Mouse (Mus musculus): Measurements from ENCODE around the gene Dnah6. TPM values are rescaled to one million over a fixed set of nuclear protein-coding genes. Genes with fewer than 3 reads are reported as not detected.

Gene Dnah6
- polyA plus RNA-seq, 2 experiments from 2014 or later, result not detected

GRCm38 (mm10) chr6:73018725-73019280, 202.6 kb downstream of the Dnah6 start:
- ATAC-seq, result no peak

GRCm38 (mm10) chr6:73014317-73015160, 206.9 kb downstream of the Dnah6 start:
- no peak for ATAC-seq

GRCm38 (mm10) chr6:73012931-73013330, 208.5 kb downstream of the Dnah6 start:
- ATAC-seq, result no peak

GRCm38 (mm10) chr6:73011827-73012226, 209.6 kb downstream of the Dnah6 start:
- ATAC-seq, result no peak

GRCm38 (mm10) chr6:73010073-73010472, 211.4 kb downstream of the Dnah6 start:
- peak; percentile 78 for ATAC-seq

- ATAC-seq, result no peak
These were observed 217.8 kb downstream of the Dnah6 start for GRCm38 (mm10) chr6:73003601-73004000.

- ATAC-seq, result no peak
These were observed 219.1 kb downstream of the Dnah6 start for GRCm38 (mm10) chr6:73002391-73002790.

GRCm38 (mm10) chr6:72998809-72999208, 222.6 kb downstream of the Dnah6 start:
- no peak for ATAC-seq

- ATAC-seq, result peak; percentile 34
These were observed 227.8 kb downstream of the Dnah6 start for GRCm38 (mm10) chr6:72993688-72994082.

- ATAC-seq, result peak; percentile 83
These were observed 228.3 kb downstream of the Dnah6 start for GRCm38 (mm10) chr6:72993054-72993687.

- peak; percentile 58 for ATAC-seq
These were observed 231.2 kb downstream of the Dnah6 start for GRCm38 (mm10) chr6:72990206-72990605.

- no peak for ATAC-seq
These were observed 232.3 kb downstream of the Dnah6 start for GRCm38 (mm10) chr6:72989028-72989736.

GRCm38 (mm10) chr6:72982506-72982905, 238.9 kb downstream of the Dnah6 start:
- ATAC-seq, result no peak

- peak; percentile 99 for ATAC-seq
These were observed 239.6 kb downstream of the Dnah6 start for GRCm38 (mm10) chr6:72981851-72982250.

- no peak for ATAC-seq
These were observed 240.3 kb downstream of the Dnah6 start for GRCm38 (mm10) chr6:72981124-72981651.

- no peak for ATAC-seq
These were observed 244.6 kb downstream of the Dnah6 start for GRCm38 (mm10) chr6:72976866-72977265.

GRCm38 (mm10) chr6:72971074-72971473, 250.4 kb downstream of the Dnah6 start:
- ATAC-seq, result peak; percentile 82

GRCm38 (mm10) chr6:72969787-72970186, 251.7 kb downstream of the Dnah6 start:
- no peak for ATAC-seq

All from CD4-positive, CD25-positive, alpha-beta regulatory T cell, adult 4 months (primary cell).